Mouse (Mus musculus) MEL (cell line): ENCODE data around the gene Gga1. TPM values are rescaled to one million over a fixed set of nuclear protein-coding genes. Genes with fewer than 3 reads are reported as not detected.

Experiments used
- DNase-seq: peaks from one replicate; pipeline ENCODE4 v3.0.0; 2011; ENCODE audit warnings: low read depth, low spot score
- H3K27ac ChIP-seq: 2 replicates; pipeline ENCODE4 v1.5.1; 2012; ENCODE audit warnings: low read depth, mild to moderate bottlenecking, control low read depth, low read length, moderate library complexity; ENCODE audit not compliant: control insufficient read depth
- H3K27me3 ChIP-seq, 2 experiments: fragments of 150-350 bp in 1 of 2; sonication (generic) in 1 of 2; 2 replicates each; pipeline ENCODE4 v1.6.1; 2012; ENCODE audit warnings: low read length in 2 of 2, mild to moderate bottlenecking in 2 of 2, improper control_type of control experiment in 1 of 2, moderate library complexity in 1 of 2; ENCODE audit not compliant: insufficient read depth in 2 of 2, control insufficient read depth in 1 of 2
- H3K36me3 ChIP-seq, 2 experiments: 2 replicates each; pipeline ENCODE4 v1.6.1; 2012 to 2014; ENCODE audit warnings: low read length in 2 of 2, improper control_type of control experiment in 1 of 2, inconsistent platforms in 1 of 2, mild to moderate bottlenecking in 1 of 2; ENCODE audit not compliant: insufficient read depth in 2 of 2, control insufficient read depth in 1 of 2
- H3K4me1 ChIP-seq, 2 experiments: fragments of 150-350 bp in 1 of 2; sonication (generic) in 1 of 2; 2 replicates each; pipeline ENCODE4 v1.6.1; 2012; ENCODE audit warnings: low read length in 2 of 2, improper control_type of control experiment in 1 of 2, mild to moderate bottlenecking in 1 of 2; ENCODE audit not compliant: insufficient read depth in 2 of 2, control insufficient read depth in 1 of 2
- H3K4me3 ChIP-seq, 2 experiments: fragments of 150-350 bp in 1 of 2; sonication (generic) in 1 of 2; 2 replicates each; pipeline ENCODE4 v1.5.1; 2012; ENCODE audit warnings: low read depth in 2 of 2, low read length in 2 of 2, mild to moderate bottlenecking in 2 of 2, moderate library complexity in 2 of 2, control low read depth in 1 of 2, improper control_type of control experiment in 1 of 2; ENCODE audit not compliant: control insufficient read depth in 1 of 2, insufficient read depth in 1 of 2
- H3K79me2 ChIP-seq: 2 replicates; pipeline ENCODE4 v1.6.1; 2012; ENCODE audit warnings: mild to moderate bottlenecking, low read length, moderate library complexity; ENCODE audit not compliant: control insufficient read depth, poor library complexity, insufficient read depth
- H3K9ac ChIP-seq: 2 replicates; pipeline ENCODE4 v1.6.1; 2012; ENCODE audit warnings: low read depth, mild to moderate bottlenecking, control low read depth, low read length, moderate library complexity; ENCODE audit not compliant: control insufficient read depth, poor library complexity, severe bottlenecking
- H3K9me3 ChIP-seq: fragments of 150-350 bp; sonication (generic); replicated peaks from 2 replicates; pipeline ENCODE4 v1.6.1; 2012; ENCODE audit warnings: mild to moderate bottlenecking, low read length, improper control_type of control experiment, moderate library complexity; ENCODE audit not compliant: insufficient read depth
- BHLHE40 ChIP-seq: IDR thresholded peaks from 2 replicates; pipeline ENCODE4 v1.6.1; 2012; ENCODE audit warnings: low read depth, mild to moderate bottlenecking, inconsistent platforms, low read length, improper control_type of control experiment, borderline replicate concordance
- CHD1 ChIP-seq: IDR thresholded peaks from 2 replicates; pipeline ENCODE4 v1.6.1; 2012; ENCODE audit warnings: low read depth, mild to moderate bottlenecking, inconsistent platforms, low read length, improper control_type of control experiment
- CHD2 ChIP-seq: IDR thresholded peaks from 2 replicates; pipeline ENCODE4 v1.6.1; 2011; ENCODE audit warnings: low read length, improper control_type of control experiment
- CTCF ChIP-seq, 3 experiments: IDR thresholded peaks in 2 of 3; conservative IDR thresholded peaks in 1 of 3; 2 replicates each; pipeline ENCODE4 v1.5.1; 2011 to 2012; ENCODE audit warnings: low read length in 3 of 3, low read depth in 2 of 3, mild to moderate bottlenecking in 2 of 3, improper control_type of control experiment in 1 of 3, inconsistent platforms in 1 of 3, mixed read lengths in 1 of 3, moderate library complexity in 1 of 3; ENCODE audit not compliant: control insufficient read depth in 1 of 3, insufficient read depth in 1 of 3, poor library complexity in 1 of 3, severe bottlenecking in 1 of 3
- E2F4 ChIP-seq: IDR thresholded peaks from 2 replicates; pipeline ENCODE4 v1.6.1; 2011; ENCODE audit warnings: low read depth, low read length, improper control_type of control experiment, borderline replicate concordance
- ELF1 ChIP-seq: IDR thresholded peaks from 2 replicates; pipeline ENCODE4 v1.6.1; 2014; ENCODE audit warnings: low read depth, mild to moderate bottlenecking, inconsistent platforms, low read length, improper control_type of control experiment, moderate library complexity
- EP300 ChIP-seq, 2 experiments: IDR thresholded peaks; 2 replicates each; pipeline ENCODE4 v1.6.1; 2011; ENCODE audit warnings: improper control_type of control experiment in 2 of 2, low read length in 2 of 2, low read depth in 1 of 2, mild to moderate bottlenecking in 1 of 2
- ETS1 ChIP-seq: IDR thresholded peaks from 2 replicates; pipeline ENCODE4 v1.6.1; 2012; ENCODE audit warnings: low read depth, mild to moderate bottlenecking, inconsistent platforms, low read length, improper control_type of control experiment, moderate library complexity
- GABPA ChIP-seq: IDR thresholded peaks from 2 replicates; pipeline ENCODE4 v1.6.1; 2012; ENCODE audit warnings: low read depth, mild to moderate bottlenecking, inconsistent platforms, low read length, improper control_type of control experiment, moderate library complexity
- GATA1 ChIP-seq: IDR thresholded peaks from 2 replicates; pipeline ENCODE4 v1.6.1; 2011; ENCODE audit warnings: low read depth, low read length, improper control_type of control experiment
- KAT2A ChIP-seq: conservative IDR thresholded peaks from 2 replicates; pipeline ENCODE4 v1.6.1; 2012; ENCODE audit warnings: low read depth, low read length, improper control_type of control experiment, inconsistent platforms
- MAFK ChIP-seq: IDR thresholded peaks from 2 replicates; pipeline ENCODE4 v1.6.1; 2011; ENCODE audit warnings: low read depth, mild to moderate bottlenecking, low read length, improper control_type of control experiment, borderline replicate concordance
- MAZ ChIP-seq: IDR thresholded peaks from 2 replicates; pipeline ENCODE4 v1.6.1; 2012; ENCODE audit warnings: low read depth, mild to moderate bottlenecking, inconsistent platforms, low read length, improper control_type of control experiment
- MEF2A ChIP-seq: IDR thresholded peaks from 2 replicates; pipeline ENCODE4 v1.6.1; 2014; ENCODE audit warnings: low read depth, mild to moderate bottlenecking, inconsistent platforms, low read length, improper control_type of control experiment; ENCODE audit not compliant: poor library complexity, insufficient replicate concordance, severe bottlenecking; ENCODE audit errors: extremely low read depth
- MXI1 ChIP-seq: IDR thresholded peaks from 2 replicates; pipeline ENCODE4 v1.6.1; 2011; ENCODE audit warnings: mild to moderate bottlenecking, low read depth, low read length, improper control_type of control experiment
- MYB ChIP-seq: IDR thresholded peaks from 2 replicates; pipeline ENCODE4 v1.6.1; 2011; ENCODE audit warnings: mild to moderate bottlenecking, low read depth, low read length, improper control_type of control experiment
- POLR2AphosphoS5 ChIP-seq: IDR thresholded peaks from 2 replicates; pipeline ENCODE4 v1.6.1; 2012; ENCODE audit warnings: low read depth, borderline replicate concordance, mild to moderate bottlenecking, inconsistent platforms, low read length, moderate library complexity, mixed read lengths
- RCOR1 ChIP-seq: IDR thresholded peaks from 2 replicates; pipeline ENCODE4 v1.6.1; 2012; ENCODE audit warnings: low read depth, mild to moderate bottlenecking, inconsistent platforms, low read length, improper control_type of control experiment
- SIN3A ChIP-seq: IDR thresholded peaks from 2 replicates; pipeline ENCODE4 v1.6.1; 2012; ENCODE audit warnings: low read length, improper control_type of control experiment, inconsistent platforms
- TBP ChIP-seq: IDR thresholded peaks from 2 replicates; pipeline ENCODE4 v1.8.0; 2011; ENCODE audit warnings: low read depth, low read length, improper control_type of control experiment
- TCF12 ChIP-seq: IDR thresholded peaks from 2 replicates; pipeline ENCODE4 v1.6.1; 2014; ENCODE audit warnings: low read depth, mild to moderate bottlenecking, inconsistent platforms, low read length, improper control_type of control experiment, moderate library complexity
- UBTF ChIP-seq: IDR thresholded peaks from 2 replicates; pipeline ENCODE4 v1.6.1; 2012; ENCODE audit warnings: low read depth, mild to moderate bottlenecking, inconsistent platforms, low read length, improper control_type of control experiment, moderate library complexity, borderline replicate concordance; ENCODE audit not compliant: insufficient read depth
- ZMIZ1 ChIP-seq: IDR thresholded peaks from 2 replicates; pipeline ENCODE4 v1.6.1; 2012; ENCODE audit warnings: low read depth, mild to moderate bottlenecking, inconsistent platforms, low read length, improper control_type of control experiment, moderate library complexity
- polyA plus RNA-seq, 2 experiments: library from polyadenylated mRNA; stranded (reverse) in 1 of 2; unstranded in 1 of 2; fragments of >175 nt in 1 of 2; fragments of >200 nt in 1 of 2; gene quantifications; 2 replicates each; pipeline versions ENCODE4 v1.2.1 to v1.2.4; 2012; ENCODE audit warnings: low replicate concordance in 2 of 2, low read depth in 1 of 2; ENCODE audit not compliant: insufficient read length in 2 of 2, insufficient read depth in 1 of 2, missing spikeins in 1 of 2
- total RNA-seq: library from RNA; depleted of rRNA; stranded (reverse); fragments of 300-350 nt; gene quantifications from 2 replicates; pipeline ENCODE4 v1.2.3, GENCODE M21; 2012

Gene Gga1
- total and polyA plus RNA-seq, 3 experiments = 18.2 to 48.1 TPM; not detected in 1

DNA sequence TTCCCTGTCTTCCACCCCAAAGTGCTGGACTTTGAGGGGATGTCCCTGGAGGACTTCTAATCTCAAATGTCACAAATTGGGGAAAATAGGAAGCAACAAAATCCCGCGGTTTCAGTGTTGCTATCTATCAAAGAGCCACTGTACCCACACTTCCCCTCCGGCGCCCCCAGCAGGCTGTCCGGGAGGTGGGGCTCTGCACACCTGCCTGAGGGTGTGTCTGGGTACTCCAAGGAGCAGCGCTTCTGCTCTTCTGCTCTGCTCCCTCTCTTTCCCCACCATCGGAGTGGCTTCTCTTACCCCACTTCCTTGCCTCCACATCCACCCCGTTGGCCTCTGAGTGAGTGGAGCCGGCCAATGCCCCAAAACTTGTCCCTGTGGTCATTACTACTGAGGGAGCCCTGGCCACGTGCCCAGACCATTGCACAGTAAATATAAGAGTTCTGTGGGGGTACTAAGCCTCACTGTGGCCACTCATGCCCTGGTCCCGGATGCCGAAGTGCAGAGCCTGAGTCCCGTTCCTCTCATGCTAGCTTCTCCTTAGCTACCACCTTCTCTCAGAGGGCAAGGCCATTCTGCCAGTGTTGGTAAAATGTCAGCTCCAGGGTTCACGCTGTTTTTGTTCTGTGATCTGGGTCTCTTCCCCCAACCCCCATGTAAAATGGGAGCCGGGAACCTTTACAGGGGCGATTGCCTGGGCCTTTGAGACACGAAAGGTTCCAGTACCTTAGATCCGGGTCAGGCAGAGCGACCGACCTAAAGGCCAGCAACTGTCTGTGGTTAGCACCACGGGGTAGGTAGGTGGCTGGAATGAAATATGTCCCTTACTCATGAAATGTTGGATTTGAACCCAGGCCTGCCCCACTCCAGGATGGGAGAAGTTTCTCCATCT lies 33.2 kb upstream of the Gga1 start (continued):
- no peak for TF ChIP-seq SIN3A
- no peak for TF ChIP-seq CHD1
- TF ChIP-seq RCOR1 = peak; percentile 35; the same call in 1 of the 2 replicates
- no peak for TF ChIP-seq KAT2A
- TF ChIP-seq UBTF = no peak
- no peak for TF ChIP-seq POLR2AphosphoS5
- TF ChIP-seq EP300 (IDR thresholded peaks at IDR 0.05; ENCODE audit: low read depth in 1 of 2, low read length in 2 of 2) = peak in 1 of 2 experiments; percentile 71; a peak in 3 of 4 replicates
- TF ChIP-seq CHD2 = no peak
- TF ChIP-seq MYB = no peak
- TF ChIP-seq ZMIZ1 = no peak
- no peak for TF ChIP-seq MEF2A

DNA sequence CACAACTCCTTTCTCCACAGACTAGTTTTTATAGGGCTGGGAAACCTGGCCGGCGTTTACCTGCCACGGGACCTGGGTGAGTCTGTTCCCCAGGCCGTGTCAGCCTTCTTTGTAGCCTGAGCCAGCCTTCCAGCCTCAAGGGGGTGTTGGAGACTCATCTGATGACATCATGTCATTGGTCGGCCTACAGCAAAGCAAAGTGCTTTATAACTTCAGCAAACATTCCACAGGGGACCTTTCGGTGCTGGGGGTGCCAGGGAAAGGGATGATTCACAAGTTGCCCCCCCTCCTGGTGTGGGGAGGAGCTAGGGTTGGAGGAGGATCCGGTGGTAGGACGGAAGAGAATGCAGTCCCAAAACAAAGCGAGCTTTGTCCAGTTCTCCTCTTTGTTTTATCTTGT lies 32.2 kb upstream of the Gga1 start:
- peaks cover 10 to 12% of the 10 kb centered on the region in 2 experiments for H3K27me3 ChIP-seq
- no peaks in the 10 kb centered on the region for H3K79me2 ChIP-seq
- H3K9ac ChIP-seq = no peak overlapping the region
- H3K9me3 ChIP-seq = no peaks in the 10 kb centered on the region
- H3K4me3 ChIP-seq = no peak overlapping the region
- peaks cover 0 to 4% of the 10 kb centered on the region in 2 experiments; a peak in 1 of 4 replicates for H3K36me3 ChIP-seq
- TF ChIP-seq SIN3A (no peak), ZMIZ1 (no peak), UBTF (no peak), MAZ (no peak), BHLHE40 (no peak), GABPA (no peak), CHD1 (no peak), GATA1 (no peak), ELF1 (no peak), EP300 (IDR thresholded peaks at IDR 0.05; ENCODE audit: low read depth in 1 of 2, low read length in 2 of 2) (no peak), CTCF (IDR thresholded peaks at IDR 0.05 in 2 of 3, conservative IDR thresholded peaks at IDR 0.05 in 1 of 3; ENCODE audit: control insufficient read depth in 1 of 3, insufficient read depth in 1 of 3, low read depth in 2 of 3, low read length in 3 of 3, poor library complexity in 1 of 3, severe bottlenecking in 1 of 3) (no peak), KAT2A (no peak), MAFK (no peak), TCF12 (no peak), E2F4 (no peak), MXI1 (no peak), CHD2 (no peak), TBP (no peak), ETS1 (no peak)
- DNase-seq = no peak
- peaks cover 0 to 17% of the 10 kb centered on the region in 2 experiments; a peak in 1 of 4 replicates for H3K4me1 ChIP-seq
- H3K27ac ChIP-seq = no peak overlapping the region
